Mouse (Mus musculus) liver (tissue): ENCODE results near the gene Pgpep1.
A peak's percentile ranks its signal among the peaks of the same experiment; 100 is the strongest.

Experiments
- DNase-seq: peaks from one replicate; pipeline ENCODE4 v3.0.0-alpha.2; 2020; ENCODE audit warnings: mixed read lengths

The Pgpep1 gene

GRCm38 (mm10) chr8:70630532-70631381, 29.4 kb downstream of the Pgpep1 start:
- DNase-seq, result peak; percentile 79

DNA sequence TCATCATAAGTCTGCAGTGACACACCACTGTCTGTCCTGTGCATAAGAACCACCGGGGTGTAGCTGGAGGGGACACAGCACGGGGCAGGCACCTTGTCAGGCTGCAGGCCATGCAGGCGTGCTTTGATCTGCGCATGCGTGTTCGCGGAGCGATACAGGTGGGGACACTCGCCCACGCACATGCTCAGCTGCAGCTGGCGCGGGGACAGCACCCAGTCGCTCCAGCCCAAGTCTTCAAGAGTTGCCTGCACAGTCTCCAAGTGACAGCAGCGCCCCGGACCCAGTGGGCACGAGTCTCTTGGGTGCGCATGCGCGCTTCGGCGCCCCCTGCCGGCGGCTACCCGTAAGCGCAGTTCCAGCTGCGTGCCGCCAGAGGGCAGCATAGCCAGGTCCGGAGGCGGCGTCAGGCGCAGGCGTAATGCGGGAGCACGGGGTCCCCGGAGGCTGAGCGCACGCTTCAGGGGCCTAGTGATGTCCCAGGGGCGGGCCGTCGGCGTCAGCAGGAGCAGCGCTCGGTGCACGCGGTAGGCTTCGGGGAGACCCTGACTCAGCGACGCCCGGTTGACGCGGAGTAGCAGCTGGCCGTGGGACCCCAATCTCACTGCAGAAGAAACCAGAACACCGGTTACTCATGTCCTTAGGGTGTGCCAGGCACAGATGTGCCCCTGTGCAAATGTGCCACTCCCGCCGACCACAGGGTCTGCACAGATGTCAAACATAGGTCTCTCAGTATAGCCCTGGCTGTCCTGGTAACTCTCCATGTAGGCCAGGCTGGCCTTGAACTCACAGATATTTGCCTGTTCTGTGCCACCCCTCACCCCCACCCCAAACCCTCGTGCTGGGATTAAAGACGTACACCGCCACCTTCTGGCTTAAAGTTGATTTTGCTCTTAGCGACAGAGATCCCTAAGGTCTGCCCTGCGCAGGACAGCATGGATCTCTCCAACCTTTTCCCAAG, 30.3 kb downstream of the Pgpep1 start:
- DNase-seq, result peak; percentile 89

GRCm38 (mm10) chr8:70628986-70629490, 31.1 kb downstream of the Pgpep1 start:
- no peak for DNase-seq

GRCm38 (mm10) chr8:70627041-70627440, 33.1 kb downstream of the Pgpep1 start:
- no peak for DNase-seq

DNA sequence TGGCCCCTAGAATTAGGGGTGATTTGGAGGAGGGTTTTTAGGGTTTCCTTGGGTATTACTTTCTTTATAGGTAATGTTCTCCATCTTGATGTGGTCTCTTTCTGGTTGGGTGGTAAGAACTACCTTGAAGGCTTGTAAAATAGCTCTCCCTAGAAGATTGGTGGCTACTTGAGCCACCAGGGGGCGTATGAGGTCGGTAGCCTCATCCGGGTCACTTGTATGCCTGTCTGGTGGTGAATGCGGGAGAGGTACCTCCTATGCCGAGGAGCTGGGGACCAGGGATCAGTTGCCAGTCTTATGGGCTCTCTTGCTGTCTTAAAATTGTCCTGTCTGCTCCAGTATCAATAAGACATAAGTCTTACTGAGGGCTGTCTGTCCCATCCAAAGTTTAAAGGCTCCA, 35.1 kb downstream of the Pgpep1 start:
- DNase-seq, result peak; percentile 74

DNA sequence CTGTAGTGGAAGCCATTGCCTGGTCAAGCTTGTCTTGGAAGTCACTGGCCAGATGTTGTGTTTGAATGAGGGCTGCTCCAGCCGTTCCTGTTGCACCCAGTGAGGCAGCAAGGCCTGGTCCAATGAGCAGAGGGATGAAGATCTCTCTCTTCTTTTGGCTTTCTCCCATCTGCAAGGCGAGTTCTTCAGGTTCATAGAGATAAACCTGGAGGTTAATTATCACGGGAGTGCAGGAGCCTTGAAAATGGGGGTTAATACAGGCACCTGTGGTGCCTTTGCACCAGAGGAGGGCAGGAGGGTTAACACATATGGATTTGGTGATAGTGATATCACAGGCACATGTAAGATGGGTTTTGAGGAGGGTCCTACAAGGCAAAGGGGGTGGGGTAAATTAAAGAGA, 38.0 kb downstream of the Pgpep1 start:
- peak; percentile 74 for DNase-seq

- DNase-seq, result peak; percentile 96
Measured at GRCm38 (mm10) chr8:70618888-70619334, 41.3 kb downstream of the Pgpep1 start.

DNA sequence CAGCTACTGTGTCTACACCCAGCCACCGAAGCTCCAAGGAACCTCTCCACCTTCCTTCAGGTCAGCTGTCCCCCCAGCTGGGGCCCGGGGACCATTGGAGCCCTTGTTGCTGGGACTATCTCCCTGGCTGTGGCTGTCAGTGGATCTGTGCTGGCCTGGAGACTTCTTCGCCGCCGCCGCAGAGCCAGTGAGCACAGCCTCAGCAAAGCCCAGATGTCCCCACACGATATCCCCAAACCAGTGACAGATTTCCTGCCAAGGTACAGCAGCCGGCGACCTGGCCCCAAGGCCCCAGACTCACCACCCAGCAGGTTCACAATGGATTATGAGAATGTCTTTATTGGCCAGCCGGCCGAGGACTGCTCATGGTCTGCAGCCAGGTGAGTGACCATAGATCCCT, 42.2 kb downstream of the Pgpep1 start:
- peak; percentile 58 for DNase-seq

- DNase-seq, result no peak
Measured at GRCm38 (mm10) chr8:70616645-70617044, 43.5 kb downstream of the Pgpep1 start.

- no peak for DNase-seq
Measured at GRCm38 (mm10) chr8:70615894-70616293, 44.3 kb downstream of the Pgpep1 start, which contains the start of gene Lrrc25. Gene Lrrc25, plus strand, starts transcription at chr8:70616155.

DNA sequence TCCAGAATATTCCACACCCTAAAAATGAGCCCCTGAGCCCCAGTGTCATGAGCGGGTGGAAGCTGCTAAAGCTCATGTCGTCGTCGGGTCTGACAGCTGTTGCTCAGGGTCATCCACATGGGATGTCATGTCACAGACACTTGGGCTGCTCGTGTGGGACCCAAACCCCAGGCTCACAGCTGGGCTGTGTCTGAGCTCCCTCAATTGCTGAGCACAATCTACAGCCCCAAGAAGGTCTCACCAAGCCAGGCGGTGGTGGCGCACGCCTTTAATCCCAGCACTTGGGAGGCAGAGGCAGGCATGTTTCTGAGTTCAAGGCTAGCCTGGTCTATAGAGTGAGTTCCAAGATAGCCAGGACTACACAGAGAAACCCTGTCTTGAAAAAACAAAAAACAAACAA, 44.9 kb downstream of the Pgpep1 start:
- DNase-seq, result no peak

- no peak for DNase-seq
Measured at GRCm38 (mm10) chr8:70614469-70614868, 45.7 kb downstream of the Pgpep1 start.

GRCm38 (mm10) chr8:70613763-70614162, 46.4 kb downstream of the Pgpep1 start:
- no peak for DNase-seq

- peak; percentile 91 for DNase-seq
Measured at GRCm38 (mm10) chr8:70611849-70612248, 48.3 kb downstream of the Pgpep1 start.

DNA sequence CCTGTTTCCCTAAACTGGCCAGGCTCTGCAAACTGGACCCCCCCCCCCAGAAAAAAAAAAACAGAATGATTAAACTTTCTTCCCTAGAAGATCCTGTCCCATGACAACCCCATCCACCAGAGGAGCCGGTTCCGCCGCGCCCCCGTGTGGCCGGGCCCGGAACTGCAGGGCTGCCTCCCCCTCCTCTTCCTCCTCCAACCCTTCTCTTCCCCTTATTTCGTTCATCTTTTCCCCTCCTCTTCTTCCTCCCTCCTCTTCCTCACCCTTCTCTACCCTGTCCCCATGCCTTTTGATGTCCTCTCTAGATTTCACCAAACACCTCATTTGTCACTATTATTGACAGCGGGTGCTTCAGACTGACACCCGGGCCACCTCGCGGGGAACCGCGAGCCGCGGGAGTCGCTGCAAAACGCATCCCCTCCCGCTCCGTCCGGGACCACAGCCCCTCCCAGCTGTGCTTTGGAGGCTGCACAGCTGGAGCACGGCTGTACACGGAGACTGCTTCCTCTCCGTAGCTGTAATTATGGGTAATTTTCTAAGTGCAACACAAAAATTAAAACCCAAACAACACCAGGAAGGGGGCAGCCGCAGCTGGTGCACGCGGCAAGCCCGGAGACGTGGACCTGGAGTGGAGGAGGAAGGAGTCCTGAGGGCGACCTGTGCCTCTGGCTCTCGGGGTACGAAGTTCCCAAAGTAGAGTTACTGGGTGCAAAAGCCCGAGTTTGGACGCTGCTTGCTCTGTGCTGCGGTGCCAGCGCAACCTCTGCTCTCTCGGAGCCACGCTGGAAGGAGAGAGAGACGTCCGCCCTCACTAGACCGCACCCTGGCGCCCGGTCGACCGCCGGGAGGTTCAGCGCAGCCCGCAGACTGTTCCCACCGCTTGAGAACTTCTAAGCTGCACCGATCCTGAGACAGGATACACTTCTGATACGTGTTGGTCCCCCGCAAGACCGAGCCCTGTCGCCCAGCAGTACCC, 49.1 kb downstream of the Pgpep1 start:
- DNase-seq, result peak; percentile 90

GRCm38 (mm10) chr8:70609849-70610795, 50.1 kb downstream of the Pgpep1 start:
- DNase-seq, result peak; percentile 92

- peak; percentile 86 for DNase-seq
Measured at GRCm38 (mm10) chr8:70609368-70609848, 50.8 kb downstream of the Pgpep1 start.

DNA sequence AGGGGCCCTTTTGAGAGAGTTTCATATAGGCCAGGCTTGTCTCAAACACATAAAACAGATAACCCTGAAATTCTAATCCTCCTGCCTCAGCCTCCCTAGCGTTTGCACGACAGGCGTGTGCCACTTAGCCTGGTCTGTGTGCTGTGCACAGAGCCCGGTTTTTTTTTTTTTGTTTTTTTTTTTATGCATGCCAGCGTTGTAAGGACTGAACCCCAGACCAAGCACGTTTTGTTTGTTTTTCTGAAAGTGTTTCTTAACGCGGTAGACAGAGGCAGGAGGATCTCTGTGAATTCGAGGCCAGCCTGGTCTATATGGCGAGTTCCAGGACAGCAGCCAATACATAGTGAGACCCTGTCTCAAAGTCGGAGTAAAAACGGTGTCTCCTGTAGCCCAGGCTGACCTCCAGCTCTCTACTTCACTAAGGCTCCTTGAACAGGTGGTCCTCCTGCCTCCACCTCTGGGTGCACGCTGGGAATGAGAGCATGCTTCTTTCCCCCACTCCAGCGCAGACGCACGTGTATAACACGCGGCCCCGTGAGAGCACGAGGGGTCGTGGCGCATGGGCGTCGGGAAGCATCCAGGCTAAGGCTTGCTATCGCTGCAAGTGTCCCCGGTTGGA, 51.3 kb downstream of the Pgpep1 start, which contains the start of gene Ssbp4:
Gene Ssbp4 (minus strand): TSS at position 124 of the 619 bp plus-strand sequence.
- DNase-seq, result no peak

DNA sequence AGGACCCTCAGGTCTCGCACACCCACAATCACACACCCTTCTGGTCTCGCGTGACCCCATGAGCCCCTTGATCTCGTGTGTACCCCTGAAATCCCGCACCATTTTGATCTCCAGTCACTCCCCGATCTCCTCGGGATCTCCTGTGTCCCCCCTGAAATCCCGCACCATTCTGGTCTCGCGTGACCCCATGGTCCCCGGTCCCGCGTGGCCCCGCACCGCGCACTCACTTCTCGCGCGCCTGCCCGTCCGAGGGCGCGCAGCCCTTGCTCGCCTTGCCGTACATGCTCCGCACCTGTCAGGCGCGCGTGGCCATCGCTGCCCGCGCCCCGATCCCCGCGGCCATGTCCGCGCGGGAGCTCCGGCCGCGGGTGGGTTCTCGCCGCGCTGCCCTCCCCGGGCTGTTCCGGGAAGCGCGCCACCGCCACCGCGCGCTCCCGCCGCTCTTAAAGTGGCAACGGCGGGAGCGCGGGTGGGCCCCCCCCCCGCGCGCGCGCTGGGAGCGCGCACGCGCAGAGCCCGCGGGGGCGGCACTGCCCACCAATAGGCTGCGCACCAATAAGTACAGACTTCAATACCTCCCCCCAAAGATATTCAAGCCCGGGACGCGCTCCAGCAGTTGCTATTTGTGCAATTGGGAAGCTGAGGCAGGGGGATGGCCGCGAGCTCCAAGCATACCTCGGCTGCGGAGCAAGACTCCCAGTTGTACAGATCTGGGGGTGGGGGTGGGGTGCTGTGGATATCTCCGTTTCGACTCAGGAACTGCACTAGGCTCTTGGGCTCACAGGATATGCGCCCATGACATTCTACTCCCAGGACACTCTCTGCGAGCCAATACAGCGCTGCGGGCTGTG, 52.1 kb downstream of the Pgpep1 start:
- DNase-seq, result peak; percentile 73
